Mouse (Mus musculus) thymus, postnatal 25 days (tissue): ENCODE results near the gene Mpp3.
A peak's percentile ranks its signal among the peaks of the same experiment; 100 is the strongest.

Source experiments
- DNase-seq: peaks from one replicate; pipeline ENCODE4 v3.0.0; 2022

Gene Mpp3

GRCm38 (mm10) chr11:101974181-101974580 is 54.1 kb downstream of the Mpp3 start:
- DNase-seq, result no peak

GRCm38 (mm10) chr11:101973496-101973895 is 54.8 kb downstream of the Mpp3 start:
- DNase-seq, result no peak

- no peak for DNase-seq
These were observed 55.6 kb downstream of the Mpp3 start for GRCm38 (mm10) chr11:101972651-101973050.

GRCm38 (mm10) chr11:101972097-101972496 is 56.2 kb downstream of the Mpp3 start:
- no peak for DNase-seq

- peak; percentile 35 for DNase-seq
These were observed 56.9 kb downstream of the Mpp3 start for GRCm38 (mm10) chr11:101971410-101971809.

- DNase-seq, result no peak
These were observed 58.4 kb downstream of the Mpp3 start for GRCm38 (mm10) chr11:101969835-101970234.

- peak; percentile 58 for DNase-seq
These were observed 59.5 kb downstream of the Mpp3 start for GRCm38 (mm10) chr11:101968791-101969190.

- no peak for DNase-seq
These were observed 60.0 kb downstream of the Mpp3 start for GRCm38 (mm10) chr11:101968311-101968710.

- no peak for DNase-seq
These were observed 61.2 kb downstream of the Mpp3 start, which contains the start of gene Sost for GRCm38 (mm10) chr11:101966965-101967614. TSS of gene Sost (minus strand) at chr11:101967015.

- no peak for DNase-seq
These were observed 62.7 kb downstream of the Mpp3 start for GRCm38 (mm10) chr11:101965553-101965952.

GRCm38 (mm10) chr11:101964647-101965046 is 63.6 kb downstream of the Mpp3 start:
- DNase-seq, result no peak

GRCm38 (mm10) chr11:101963473-101964291 is 64.6 kb downstream of the Mpp3 start:
- DNase-seq, result no peak

GRCm38 (mm10) chr11:101963043-101963442 is 65.2 kb downstream of the Mpp3 start:
- no peak for DNase-seq

GRCm38 (mm10) chr11:101957476-101957875 is 70.8 kb downstream of the Mpp3 start:
- no peak for DNase-seq

GRCm38 (mm10) chr11:101953441-101953840 is 74.8 kb downstream of the Mpp3 start:
- DNase-seq, result no peak

GRCm38 (mm10) chr11:101952541-101953341 is 75.5 kb downstream of the Mpp3 start:
- no peak for DNase-seq

GRCm38 (mm10) chr11:101950021-101950420 is 78.2 kb downstream of the Mpp3 start:
- DNase-seq, result no peak
